Mouse (Mus musculus) stomach, postnatal 0 days (tissue): ENCODE results near the gene Ptpn13.

Experiments
- CTCF ChIP-seq: IDR thresholded peaks from 2 replicates; pipeline ENCODE4 v1.5.1; 2016; ENCODE audit warnings: antibody characterized with exemption, low read depth, mild to moderate bottlenecking, moderate library complexity
- EP300 ChIP-seq: optimal IDR thresholded peaks from 2 replicates; pipeline ENCODE3; 2016; ENCODE audit warnings: antibody characterized with exemption

GRCm38 (mm10) chr5:103431479-103431878, 6.5 kb downstream of the Ptpn13 start:
- TF ChIP-seq CTCF (no peak), EP300 (no peak)
